ENCODE assay signal across 8 mouse cellular contexts in the genomic region with DNA sequence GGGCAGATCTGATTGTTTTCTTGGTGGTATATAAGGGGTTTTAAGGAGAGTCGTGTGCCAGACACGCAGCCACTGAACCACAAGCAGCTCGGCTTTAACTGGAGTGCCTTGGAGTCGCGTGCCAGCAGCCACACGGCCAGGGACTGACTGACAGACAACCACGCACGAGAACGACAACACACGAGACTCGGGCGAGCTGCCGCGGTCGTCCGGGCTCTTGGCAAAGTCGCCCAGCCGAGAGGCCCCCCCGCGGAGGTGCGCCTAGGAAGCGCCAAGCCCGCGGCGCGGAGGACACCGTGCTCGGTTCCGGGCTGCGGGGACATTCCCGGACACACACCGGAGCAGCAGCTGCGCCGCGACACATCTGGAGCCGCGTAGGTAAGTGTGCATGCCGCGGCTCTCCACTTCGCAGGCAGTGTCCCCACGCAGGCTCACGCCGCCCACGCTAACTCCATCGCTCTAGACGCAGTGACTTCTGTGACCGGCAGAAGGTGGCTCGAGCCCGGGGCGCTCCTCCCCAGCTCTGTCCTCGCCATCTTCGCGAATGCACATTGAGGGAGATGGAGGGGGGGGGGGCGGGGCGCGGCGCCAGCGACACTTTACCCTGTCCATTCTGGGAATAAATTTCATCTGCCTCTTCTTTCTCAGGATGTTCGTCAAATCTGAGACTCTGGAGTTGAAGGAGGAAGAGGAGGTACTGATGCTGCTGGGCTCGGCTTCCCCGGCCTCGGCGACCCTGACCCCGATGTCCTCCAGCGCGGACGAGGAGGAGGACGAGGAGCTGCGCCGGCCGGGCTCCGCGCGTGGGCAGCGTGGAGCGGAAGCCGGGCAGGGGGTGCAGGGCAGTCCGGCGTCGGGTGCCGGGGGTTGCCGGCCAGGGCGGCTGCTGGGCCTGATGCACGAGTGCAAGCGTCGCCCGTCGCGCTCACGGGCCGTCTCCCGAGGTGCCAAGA. TPM values are rescaled to one million over a fixed set of nuclear protein-coding genes. Genes with fewer than 3 reads are reported as not detected.
DNase-seq lines count a peak whose midpoint lies in the region; ATAC-seq lines count a peak whose summit lies in the region.

A gene (plus strand): TSS at position 56 of the 953 bp plus-strand sequence.

- H3K4me2 ChIP-seq in heart, embryonic 14.5 days (ENCODE audit: low read length): peak within 1 kb of the TSS; percentile 95
- peak within 1 kb of the TSS; percentile 63 for H3K4me2 ChIP-seq in limb, embryonic 12.5 days
- H3K4me2 ChIP-seq in neural tube, embryonic 14.5 days (ENCODE audit: low read depth, low read length): peak within 1 kb of the TSS; percentile 91

- peaks cover 94% of the 10 kb centered on the region for H3K27me3 ChIP-seq in heart, embryonic 14.5 days (ENCODE audit: control insufficient read depth, insufficient read depth, low read length)
- peaks cover 93% of the 10 kb centered on the region for H3K27me3 ChIP-seq in limb, embryonic 12.5 days
- H3K27me3 ChIP-seq in neural tube, embryonic 14.5 days (ENCODE audit: control insufficient read depth, insufficient read depth, low read length): peaks cover 26% of the 10 kb centered on the region

- H3K27ac ChIP-seq in heart, embryonic 14.5 days (replicated peaks in 1 of 2; ENCODE audit: control insufficient read depth in 1 of 2, insufficient read depth in 1 of 2, low read depth in 2 of 2, low read length in 2 of 2): no peak within 1 kb of the TSS
- no peak within 1 kb of the TSS for H3K27ac ChIP-seq in limb, embryonic 12.5 days
- H3K27ac ChIP-seq in neural tube, embryonic 14.5 days (ENCODE audit: low read depth, low read length): peak within 1 kb of the TSS; percentile 8

- no peaks in the 10 kb centered on the region for H3K9me3 ChIP-seq in heart, embryonic 14.5 days (ENCODE audit: control insufficient read depth, low read length)
- H3K9me3 ChIP-seq in limb, embryonic 12.5 days: no peaks in the 10 kb centered on the region
- no peaks in the 10 kb centered on the region for H3K9me3 ChIP-seq in neural tube, embryonic 14.5 days (ENCODE audit: control insufficient read depth, low read length)

- peak within 1 kb of the TSS; percentile 45 to 50 for H3K4me3 ChIP-seq in heart, embryonic 14.5 days (ENCODE audit: control insufficient read depth in 1 of 2, insufficient read depth in 1 of 2, low read depth in 1 of 2, low read length in 2 of 2)
- peak within 1 kb of the TSS; percentile 39 for H3K4me3 ChIP-seq in limb, embryonic 12.5 days (replicated peaks)
- H3K4me3 ChIP-seq in neural tube, embryonic 14.5 days (ENCODE audit: low read depth, low read length): peak within 1 kb of the TSS; percentile 49

- DNase-seq in embryo, embryonic 10 days (ENCODE audit: low spot score): peak; percentile 71
- DNase-seq in embryo, embryonic 11 days: no peak
- DNase-seq in 3134 (ENCODE audit: extremely low read depth, insufficient read length, low spot score): peak; percentile 15
- DNase-seq in adrenal gland, postnatal 25 days: peak; percentile 17
- DNase-seq in urinary bladder, postnatal 25 days (ENCODE audit: low spot score): no peak

- no peak for ATAC-seq in heart, embryonic 14.5 days (ENCODE audit: insufficient number of reproducible peaks, insufficient read depth, low FRiP score, low read depth)
- peak; percentile 9; the same call in 1 of the 2 replicates for ATAC-seq in limb, embryonic 12.5 days (ENCODE audit: insufficient number of reproducible peaks, insufficient read depth, low FRiP score, low TSS enrichment, low read depth)
- peak; percentile 54 for ATAC-seq in neural tube, embryonic 14.5 days (ENCODE audit: low read depth)

- no peaks in the 10 kb centered on the region for H3K36me3 ChIP-seq in heart, embryonic 14.5 days (ENCODE audit: control insufficient read depth, insufficient read depth, low read length)
- H3K36me3 ChIP-seq in limb, embryonic 12.5 days: no peaks in the 10 kb centered on the region
- H3K36me3 ChIP-seq in neural tube, embryonic 14.5 days (ENCODE audit: control insufficient read depth, insufficient read depth, low read length): no peaks in the 10 kb centered on the region

- H3K4me1 ChIP-seq in heart, embryonic 14.5 days (ENCODE audit: control insufficient read depth in 2 of 2, insufficient read depth in 2 of 2, low read length in 2 of 2): peaks cover 2 to 27% of the 10 kb centered on the region in 2 experiments; a peak in 3 of 4 replicates
- peaks cover 27% of the 10 kb centered on the region for H3K4me1 ChIP-seq in limb, embryonic 12.5 days (replicated peaks)
- peaks cover 17% of the 10 kb centered on the region; the same call in 1 of the 2 replicates for H3K4me1 ChIP-seq in neural tube, embryonic 14.5 days (ENCODE audit: control insufficient read depth, insufficient read depth, low read length)

- H3K9ac ChIP-seq in heart, embryonic 14.5 days (ENCODE audit: low read length): no peak within 1 kb of the TSS; the same call in 1 of the 2 replicates
- no peak within 1 kb of the TSS for H3K9ac ChIP-seq in limb, embryonic 12.5 days (replicated peaks)
- peak within 1 kb of the TSS; percentile 39 for H3K9ac ChIP-seq in neural tube, embryonic 14.5 days (replicated peaks; ENCODE audit: low read depth, low read length)

- 0% methylated on average over 88 of the region's 92 CpGs for WGBS in heart, embryonic 14.5 days
- under 1% methylated on average over 88 of the region's 92 CpGs for WGBS in limb, embryonic 12.5 days
- under 1% methylated on average over 91 of the region's 92 CpGs for WGBS in neural tube, embryonic 14.5 days

RNA-seq across cellular contexts. Expression of the gene that starts here (rescaled TPM):
- not detected in 2 replicates for total RNA-seq in adrenal gland, postnatal 25 days (2021)
- polyA plus RNA-seq in heart, embryonic 14.5 days (2014; fragmentation: Nextera tagmentation; extraction: Ambion mirVana): not detected in 2 replicates
- not detected in 2 replicates for polyA plus RNA-seq in limb, embryonic 12.5 days (2016; fragmentation: Nextera tagmentation; extraction: Ambion mirVana)
- polyA plus RNA-seq in neural tube, embryonic 14.5 days (2014; fragmentation: Nextera tagmentation; extraction: Ambion mirVana): 3.3 and 3.9 TPM in 2 replicates

Comparison
In these comparisons a context has a peak if more than half of its experiments do, and no peak if none do; other contexts are left out.
1. DNase-seq: peak in embryo, embryonic 10 days (single experiment) and 3134 (single experiment); none in embryo, embryonic 11 days (single experiment) and urinary bladder, postnatal 25 days (single experiment).
2. Peak in DNase-seq in adrenal gland, postnatal 25 days; RNA of the gene not detected or under 1 TPM.
3. Peak in ATAC-seq, H3K4me3 ChIP-seq and H3K4me2 ChIP-seq in limb, embryonic 12.5 days; RNA of the gene not detected or under 1 TPM.
4. Peak in every context shown above with its lines, with median percentiles within 50 percentile points of each other: H3K4me2 ChIP-seq and H3K4me3 ChIP-seq.